Mouse (Mus musculus) megakaryocyte-erythroid progenitor cell, adult 5 weeks (primary cell): ENCODE data around the gene Gm29276. TPM values are rescaled to one million over a fixed set of nuclear protein-coding genes. Genes with fewer than 3 reads are reported as not detected.

Experiments used
- polyA plus RNA-seq: library from polyadenylated mRNA; stranded (reverse); fragments of >175 nt; gene quantifications from 2 replicates; pipeline ENCODE4 v1.2.3, GENCODE M21; 2012

Gene Gm29276
- polyA plus RNA-seq: not detected in 2 replicates

GRCm38 (mm10) chrY:42582150-42582549 lies at the start of gene Gm29276:
TSS of gene Gm29276 (minus strand) at chrY:42582250.

